Mouse (Mus musculus) lung, postnatal 0 days (tissue): Measurements from ENCODE around the gene Mbd4.

Source experiments
- CTCF ChIP-seq: IDR thresholded peaks from 2 replicates; pipeline ENCODE4 v1.5.1; 2016; ENCODE audit warnings: antibody characterized with exemption, mild to moderate bottlenecking
- EP300 ChIP-seq: IDR thresholded peaks from 2 replicates; pipeline ENCODE4 v1.6.1; 2016; ENCODE audit warnings: antibody characterized with exemption, mild to moderate bottlenecking, control low read depth

DNA sequence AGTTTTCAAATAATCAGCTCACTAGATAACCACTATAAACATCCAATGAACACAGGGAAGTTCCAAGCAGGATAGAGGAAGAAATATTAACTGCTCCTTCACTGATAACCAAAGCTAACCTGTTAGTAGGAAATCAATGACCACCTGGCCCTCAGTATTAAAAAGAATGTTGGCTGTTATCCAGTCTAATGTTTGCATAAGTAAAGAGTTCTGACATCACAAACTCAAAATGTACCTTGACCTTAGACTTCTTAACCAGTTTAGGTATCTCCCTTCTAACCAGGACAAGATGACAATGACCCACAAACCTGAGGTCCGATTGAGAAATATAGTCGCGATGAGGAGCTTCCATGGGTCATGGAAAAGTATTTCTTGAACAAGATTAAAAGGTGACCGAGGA is 8.2 kb downstream of the Mbd4 start:
- TF ChIP-seq CTCF = no peak
- no peak for TF ChIP-seq EP300
